Mouse (Mus musculus) heart, postnatal 0 days (tissue): ENCODE data around the gene Olfr643. TPM values are rescaled to one million over a fixed set of nuclear protein-coding genes. Genes with fewer than 3 reads are reported as not detected.
"Not testable (repeated sequence)": the region's sequence is repeated elsewhere in the genome, so short reads cannot be mapped to it uniquely, and the experiment has no call there.

Experiments used
- ATAC-seq: fragments of 200-750 bp; cut with Nextera tagmentation; 2 replicates; pipeline ENCODE4 v1.8.0; 2017; ENCODE audit warnings: low read depth, moderate number of reproducible peaks, moderate library complexity; ENCODE audit not compliant: insufficient read depth
- DNase-seq: peaks from one replicate; pipeline ENCODE4 v3.0.0-alpha.2; 2016; ENCODE audit warnings: low spot score
- H3K27ac ChIP-seq: fragments of 300-500 bp; sonication (generic); 2 replicates; pipeline ENCODE4 v1.5.1; 2014; ENCODE audit warnings: low read depth, mild to moderate bottlenecking
- H3K27me3 ChIP-seq: fragments of 300-500 bp; sonication (generic); 2 replicates; pipeline ENCODE4 v1.6.1; 2014; ENCODE audit warnings: low read length, mixed read lengths; ENCODE audit not compliant: control insufficient read depth, insufficient read depth
- H3K36me3 ChIP-seq: fragments of 300-500 bp; sonication (generic); replicated peaks from 2 replicates; pipeline ENCODE4 v1.6.1; 2014; ENCODE audit warnings: low read length, mixed read lengths; ENCODE audit not compliant: control insufficient read depth, insufficient read depth
- H3K4me1 ChIP-seq: fragments of 300-500 bp; sonication (generic); 2 replicates; pipeline ENCODE4 v1.6.1; 2014; ENCODE audit warnings: antibody characterized with exemption; ENCODE audit not compliant: control insufficient read depth, insufficient read depth
- H3K4me2 ChIP-seq: fragments of 300-500 bp; sonication (generic); 2 replicates; pipeline ENCODE4 v1.6.1; 2014; ENCODE audit warnings: low read depth, mild to moderate bottlenecking, low read length, moderate library complexity
- H3K4me3 ChIP-seq: fragments of 300-500 bp; sonication (generic); 2 replicates; pipeline ENCODE4 v1.5.1; 2014; ENCODE audit warnings: low read depth, low read length
- H3K9ac ChIP-seq: fragments of 300-500 bp; sonication (generic); replicated peaks from 2 replicates; pipeline ENCODE4 v1.6.1; 2014; ENCODE audit warnings: low read depth, low read length, mixed read lengths
- H3K9me3 ChIP-seq: fragments of 300-500 bp; sonication (generic); replicated peaks from 2 replicates; pipeline ENCODE4 v1.6.1; 2016; ENCODE audit warnings: low read length; ENCODE audit not compliant: control insufficient read depth
- CTCF ChIP-seq: IDR thresholded peaks from 2 replicates; pipeline ENCODE4 v1.5.1; 2016; ENCODE audit warnings: antibody characterized with exemption, control low read depth, low read depth
- EP300 ChIP-seq: IDR thresholded peaks from 2 replicates; pipeline ENCODE4 v1.6.1; 2016; ENCODE audit warnings: antibody characterized with exemption, low read depth
- WGBS: fragments of 180-500 bp; shearing (Covaris S2); extraction: QIAGEN DNeasy Blood & Tissue Kit; methylation state at CpG from one replicate; pipeline ENCODE4 v1.1.7; 2014; 5-methylcytosine and 5-hydroxymethylcytosine counted together
- polyA plus RNA-seq: library from polyadenylated mRNA; unstranded; fragments of >200 nt; fragmentation: Nextera tagmentation; extraction: Ambion mirVana; gene quantifications from 2 replicates; pipeline ENCODE4 v1.2.1, GENCODE M21; 2015
- total RNA-seq: library from RNA; depleted of rRNA; stranded (reverse); fragments of >200 nt; gene quantifications from 2 replicates; pipeline ENCODE4 v1.2.3, GENCODE M21; 2014; ENCODE audit warnings: low replicate concordance; rRNA removed

The Olfr643 gene
- total and polyA plus RNA-seq, 2 experiments from 2014 or later, result not detected

GRCm38 (mm10) chr7:104017203-104017602 is 120.0 kb downstream of the Olfr643 start, which contains the start of gene Olfr639:
TSS of gene Olfr639 (minus strand) at chr7:104017303.
- no peaks in the 10 kb centered on the region for H3K36me3 ChIP-seq
- no peak within 1 kb of the TSS for H3K27ac ChIP-seq
- DNase-seq (no peak), ATAC-seq (no peak)
- no peaks in the 10 kb centered on the region for H3K4me1 ChIP-seq
- H3K27me3 ChIP-seq, result no peaks in the 10 kb centered on the region
- H3K4me2 ChIP-seq, result no peak within 1 kb of the TSS
- H3K9ac ChIP-seq, result no peak within 1 kb of the TSS
- H3K9me3 ChIP-seq, result no peaks in the 10 kb centered on the region
- TF ChIP-seq EP300, result no peak
- TF ChIP-seq CTCF, result no peak
- H3K4me3 ChIP-seq, result no peak within 1 kb of the TSS

- Histone ChIP-seq H3K9me3 (no peaks in the 10 kb centered on the region), H3K36me3 (no peaks in the 10 kb centered on the region), H3K4me2 (no peak overlapping the region), H3K27ac (no peak overlapping the region), H3K27me3 (no peaks in the 10 kb centered on the region), H3K4me1 (no peaks in the 10 kb centered on the region), H3K9ac (no peak overlapping the region), H3K4me3 (no peak overlapping the region)
- ATAC-seq (no peak), DNase-seq (no peak)
- TF ChIP-seq CTCF, result no peak
- TF ChIP-seq EP300, result no peak
These were observed 138.1 kb downstream of the Olfr643 start for GRCm38 (mm10) chr7:103999124-103999523.

- no peaks in the 10 kb centered on the region for H3K4me1 ChIP-seq
- ATAC-seq, result no peak
- H3K27me3 ChIP-seq, result no peaks in the 10 kb centered on the region
- DNase-seq, result no peak
- TF ChIP-seq CTCF, result no peak
- no peak for TF ChIP-seq EP300
- no peaks in the 10 kb centered on the region for H3K36me3 ChIP-seq
- H3K4me3 ChIP-seq, result no peak within 1 kb of the TSS
- no peak within 1 kb of the TSS for H3K4me2 ChIP-seq
- H3K27ac ChIP-seq, result no peak within 1 kb of the TSS
- H3K9me3 ChIP-seq, result no peaks in the 10 kb centered on the region
- H3K9ac ChIP-seq, result no peak within 1 kb of the TSS
These were observed 138.8 kb downstream of the Olfr643 start, which contains the start of gene Olfr638 for GRCm38 (mm10) chr7:103998446-103998845. TSS of gene Olfr638 (plus strand) at chr7:103998746.

- ATAC-seq (no peak), DNase-seq (no peak)
- Histone ChIP-seq H3K27ac (no peak overlapping the region), H3K9me3 (no peaks in the 10 kb centered on the region), H3K4me2 (no peak overlapping the region), H3K4me3 (no peak overlapping the region), H3K36me3 (no peaks in the 10 kb centered on the region), H3K4me1 (no peaks in the 10 kb centered on the region), H3K27me3 (no peaks in the 10 kb centered on the region), H3K9ac (no peak overlapping the region)
- WGBS, result 32% methylated on average over 1 of the region's 1 CpGs
- TF ChIP-seq CTCF, result no peak
- TF ChIP-seq EP300, result no peak
These were observed 165.4 kb downstream of the Olfr643 start for GRCm38 (mm10) chr7:103971782-103972181.

GRCm38 (mm10) chr7:103970852-103971251 is 166.4 kb downstream of the Olfr643 start, which contains the start of gene Olfr635:
TSS of gene Olfr635 (plus strand) at chr7:103971152.
- Histone ChIP-seq H3K9ac (no peak within 1 kb of the TSS), H3K4me3 (no peak within 1 kb of the TSS), H3K9me3 (no peaks in the 10 kb centered on the region), H3K4me1 (no peaks in the 10 kb centered on the region), H3K27me3 (no peaks in the 10 kb centered on the region), H3K4me2 (no peak within 1 kb of the TSS), H3K36me3 (no peaks in the 10 kb centered on the region), H3K27ac (no peak within 1 kb of the TSS)
- no peak for DNase-seq
- TF ChIP-seq CTCF, result no peak
- no peak for TF ChIP-seq EP300
- ATAC-seq, result no peak
- WGBS, result 59% methylated on average over 1 of the region's 1 CpGs

- not testable (repeated sequence) for H3K9ac ChIP-seq, H3K9me3 ChIP-seq, H3K27ac ChIP-seq, ATAC-seq, DNase-seq, H3K4me3 ChIP-seq, H3K36me3 ChIP-seq, H3K4me1 ChIP-seq, H3K27me3 ChIP-seq, H3K4me2 ChIP-seq
- WGBS, result 84% methylated on average over 22 of the region's 22 CpGs
These were observed 170.3 kb downstream of the Olfr643 start for GRCm38 (mm10) chr7:103966873-103967272.

Other genes with a start within 250 kb of the Olfr643 start
- not detected in 2 replicates for gene Olfr64, start 242.9 kb downstream of the Olfr643 start, total RNA-seq
- not detected in 2 replicates for gene Olfr64, start 242.9 kb downstream of the Olfr643 start, polyA plus RNA-seq
- not detected in 2 replicates for gene Olfr65, start 233.9 kb downstream of the Olfr643 start, total RNA-seq
- gene Olfr65, start 233.9 kb downstream of the Olfr643 start, polyA plus RNA-seq, result not detected in 2 replicates
- gene Olfr631, start 208.6 kb downstream of the Olfr643 start, total RNA-seq, result not detected in 2 replicates
- not detected in 2 replicates for gene Olfr631, start 208.6 kb downstream of the Olfr643 start, polyA plus RNA-seq
- gene Olfr632, start 203.1 kb downstream of the Olfr643 start, total RNA-seq, result not detected in 2 replicates
- gene Olfr632, start 203.1 kb downstream of the Olfr643 start, polyA plus RNA-seq, result not detected in 2 replicates
- not detected in 2 replicates for gene Olfr633, start 193.0 kb downstream of the Olfr643 start, total RNA-seq
- not detected in 2 replicates for gene Olfr633, start 193.0 kb downstream of the Olfr643 start, polyA plus RNA-seq
- gene Olfr635, start 166.3 kb downstream of the Olfr643 start, total RNA-seq, result not detected in 2 replicates
- gene Olfr635, start 166.3 kb downstream of the Olfr643 start, polyA plus RNA-seq, result not detected in 2 replicates
- gene Olfr638, start 138.7 kb downstream of the Olfr643 start, total RNA-seq, result not detected in 2 replicates
- gene Olfr638, start 138.7 kb downstream of the Olfr643 start, polyA plus RNA-seq, result not detected in 2 replicates
- gene Olfr639, start 120.1 kb downstream of the Olfr643 start, total RNA-seq, result not detected in 2 replicates
- not detected in 2 replicates for gene Olfr639, start 120.1 kb downstream of the Olfr643 start, polyA plus RNA-seq
- gene Olfr640, start 111.8 kb downstream of the Olfr643 start, total RNA-seq, result not detected in 2 replicates
- gene Olfr640, start 111.8 kb downstream of the Olfr643 start, polyA plus RNA-seq, result not detected in 2 replicates
- not detected in 2 replicates for gene Olfr641, start 102.0 kb downstream of the Olfr643 start, total RNA-seq
- not detected in 2 replicates for gene Olfr641, start 102.0 kb downstream of the Olfr643 start, polyA plus RNA-seq
- not detected in 2 replicates for gene Olfr642, start 84.7 kb downstream of the Olfr643 start, total RNA-seq
- gene Olfr642, start 84.7 kb downstream of the Olfr643 start, polyA plus RNA-seq, result not detected in 2 replicates
- not detected in 2 replicates for gene 4930516K23Rik, start 76.0 kb downstream of the Olfr643 start, total RNA-seq
- gene 4930516K23Rik, start 76.0 kb downstream of the Olfr643 start, polyA plus RNA-seq, result not detected in 2 replicates
- gene Olfr644, start 65.5 kb downstream of the Olfr643 start, total RNA-seq, result not detected in 2 replicates
- gene Olfr644, start 65.5 kb downstream of the Olfr643 start, polyA plus RNA-seq, result not detected in 2 replicates
- gene Olfr645, start 51.9 kb downstream of the Olfr643 start, total RNA-seq, result not detected in 2 replicates
- gene Olfr645, start 51.9 kb downstream of the Olfr643 start, polyA plus RNA-seq, result not detected in 2 replicates
- not detected in 2 replicates for gene Olfr646, start 32.5 kb downstream of the Olfr643 start, total RNA-seq
- not detected in 2 replicates for gene Olfr646, start 32.5 kb downstream of the Olfr643 start, polyA plus RNA-seq
- not detected in 2 replicates for gene Ubqln5, start 7.6 kb downstream of the Olfr643 start, total RNA-seq
- gene Ubqln5, start 7.6 kb downstream of the Olfr643 start, polyA plus RNA-seq, result not detected in 2 replicates
- not detected in 2 replicates for gene Ubqln3, start 5.9 kb upstream of the Olfr643 start, total RNA-seq
- not detected in 2 replicates for gene Ubqln3, start 5.9 kb upstream of the Olfr643 start, polyA plus RNA-seq
- not detected in 2 replicates for gene Ubqlnl, start 13.2 kb upstream of the Olfr643 start, total RNA-seq
- not detected in 2 replicates for gene Ubqlnl, start 13.2 kb upstream of the Olfr643 start, polyA plus RNA-seq
- not detected in 2 replicates for gene Olfm5, start 27.4 kb upstream of the Olfr643 start, total RNA-seq
- gene Olfm5, start 27.4 kb upstream of the Olfr643 start, polyA plus RNA-seq, result not detected in 2 replicates
- not detected in 2 replicates for gene Olfr648, start 46.0 kb upstream of the Olfr643 start, total RNA-seq
- 0.07 and 0.08 TPM in 2 replicates for gene Olfr648, start 46.0 kb upstream of the Olfr643 start, polyA plus RNA-seq
- not detected in 2 replicates for gene Olfr649, start 58.6 kb upstream of the Olfr643 start, total RNA-seq
- not detected in 2 replicates for gene Olfr649, start 58.6 kb upstream of the Olfr643 start, polyA plus RNA-seq
- gene Trim6, start 81.4 kb upstream of the Olfr643 start, total RNA-seq, result 2.9 and 7.3 TPM in 2 replicates
- 0.73 and 1.4 TPM in 2 replicates for gene Trim6, start 81.4 kb upstream of the Olfr643 start, polyA plus RNA-seq
- gene Trim34a, start 107.1 kb upstream of the Olfr643 start, total RNA-seq, result 5.7 and 7.5 TPM in 2 replicates
- gene Trim34a, start 107.1 kb upstream of the Olfr643 start, polyA plus RNA-seq, result 2.1 and 2.5 TPM in 2 replicates
- gene Trim5, start 150.7 kb upstream of the Olfr643 start, total RNA-seq, result 0.12 and 0.27 TPM in 2 replicates
- 0.37 and 0.38 TPM in 2 replicates for gene Trim5, start 150.7 kb upstream of the Olfr643 start, polyA plus RNA-seq
- gene Trim12a, start 178.1 kb upstream of the Olfr643 start, total RNA-seq, result 7.7 and 13.6 TPM in 2 replicates
- 6.6 and 7.1 TPM in 2 replicates for gene Trim12a, start 178.1 kb upstream of the Olfr643 start, polyA plus RNA-seq
- not detected in 2 replicates for gene Trim34b, start 192.1 kb upstream of the Olfr643 start, total RNA-seq
- 0.08 TPM in 1 of 2 replicates, not detected in the other for gene Trim34b, start 192.1 kb upstream of the Olfr643 start, polyA plus RNA-seq
- 3.9 and 7.1 TPM in 2 replicates for gene Trim12c, start 216.0 kb upstream of the Olfr643 start, total RNA-seq
- gene Trim12c, start 216.0 kb upstream of the Olfr643 start, polyA plus RNA-seq, result 1.5 and 1.7 TPM in 2 replicates
- not detected in 2 replicates for gene Trim30b, start 232.5 kb upstream of the Olfr643 start, total RNA-seq
- 0.16 and 0.18 TPM in 2 replicates for gene Trim30b, start 232.5 kb upstream of the Olfr643 start, polyA plus RNA-seq